ENCODE assay signal across 12 mouse cellular contexts in genomic region chr4:141669898-141670712, GRCm38 (mm10). TPM values are rescaled to one million over a fixed set of nuclear protein-coding genes. Genes with fewer than 3 reads are reported as not detected.
DNase-seq lines count a peak whose midpoint lies in the region; ATAC-seq and TF ChIP-seq lines count a peak whose summit lies in the region.
"Had no signal": no experiment of that assay in that cellular context is flagged by ENCODE, and none has a peak within 500 bp of the region (broad histone marks: within the 10 kb centered on the region; RNA-seq: fewer than 3 reads in every experiment).

No protein-coding gene starts in this region.

- ATAC-seq in liver, postnatal 0 days: peak; percentile 50; the same call in 1 of the 2 replicates
- ATAC-seq in liver, embryonic 12.5 days: no peak
- ATAC-seq in forebrain, embryonic 12.5 days (ENCODE audit: low FRiP score): no peak
- ATAC-seq: midbrain, embryonic 13.5 days had no signal

- no peak overlapping the region for H3K9ac ChIP-seq in liver, postnatal 0 days (replicated peaks)
- H3K9ac ChIP-seq in liver, embryonic 12.5 days: no peak overlapping the region
- no peak overlapping the region for H3K9ac ChIP-seq in forebrain, embryonic 12.5 days
- H3K9ac ChIP-seq: kidney, embryonic 15.5 days; midbrain, embryonic 13.5 days had no signal

- no peaks in the 10 kb centered on the region for H3K9me3 ChIP-seq in liver, postnatal 0 days (ENCODE audit: low read length)
- H3K9me3 ChIP-seq in liver, embryonic 12.5 days (replicated peaks): no peaks in the 10 kb centered on the region
- H3K9me3 ChIP-seq in forebrain, embryonic 12.5 days: no peaks in the 10 kb centered on the region
- H3K9me3 ChIP-seq: kidney, embryonic 15.5 days; midbrain, embryonic 13.5 days had no signal

- H3K4me2 ChIP-seq in liver, postnatal 0 days (ENCODE audit: low read depth, low read length): no peak overlapping the region
- no peak overlapping the region for H3K4me2 ChIP-seq in liver, embryonic 12.5 days
- H3K4me2 ChIP-seq in forebrain, embryonic 12.5 days: no peak overlapping the region
- H3K4me2 ChIP-seq: kidney, embryonic 15.5 days; midbrain, embryonic 13.5 days had no signal

- no peaks in the 10 kb centered on the region for H3K27me3 ChIP-seq in liver, postnatal 0 days (ENCODE audit: insufficient read depth, low read length)
- H3K27me3 ChIP-seq in liver, embryonic 12.5 days (replicated peaks): peaks cover 17% of the 10 kb centered on the region
- no peaks in the 10 kb centered on the region for H3K27me3 ChIP-seq in forebrain, embryonic 12.5 days
- H3K27me3 ChIP-seq: kidney, embryonic 15.5 days; midbrain, embryonic 13.5 days had no signal

- no peaks in the 10 kb centered on the region for H3K4me1 ChIP-seq in liver, postnatal 0 days (ENCODE audit: insufficient read depth)
- H3K4me1 ChIP-seq in liver, embryonic 12.5 days: peaks cover 4% of the 10 kb centered on the region
- H3K4me1 ChIP-seq in forebrain, embryonic 12.5 days: 0 out of 2 replicates have a peak, but pooled peaks cover under 1% of the 10 kb centered on the region

- DNase-seq in liver, postnatal 0 days: no peak
- DNase-seq in adrenal gland, postnatal 14 days: peak; percentile 71
- DNase-seq in large intestine, adult 2 months (ENCODE audit: low read depth, low spot score): peak; percentile 42
- peak; percentile 65 for DNase-seq in skeletal muscle tissue, adult 2 months (ENCODE audit: low read depth, low spot score)
- DNase-seq in embryo, embryonic 11 days: no peak
- DNase-seq: cerebellum, adult 9-11 months; left cerebral cortex, postnatal 4 days had no signal

- no peaks in the 10 kb centered on the region for H3K36me3 ChIP-seq in liver, postnatal 0 days (replicated peaks; ENCODE audit: insufficient read depth, low read length)
- no peaks in the 10 kb centered on the region for H3K36me3 ChIP-seq in liver, embryonic 12.5 days
- H3K36me3 ChIP-seq in forebrain, embryonic 12.5 days (replicated peaks): no peaks in the 10 kb centered on the region
- H3K36me3 ChIP-seq: kidney, embryonic 15.5 days; midbrain, embryonic 13.5 days had no signal

- TF ChIP-seq CTCF in liver, postnatal 0 days (IDR thresholded peaks at IDR 0.05; ENCODE audit: low read depth): no peak

- no peak overlapping the region for H3K4me3 ChIP-seq in liver, postnatal 0 days (ENCODE audit: low read depth, low read length)
- H3K4me3 ChIP-seq in liver, embryonic 12.5 days: no peak overlapping the region
- H3K4me3 ChIP-seq in forebrain, embryonic 12.5 days (replicated peaks): no peak overlapping the region
- H3K4me3 ChIP-seq: kidney, embryonic 15.5 days; midbrain, embryonic 13.5 days had no signal

- WGBS in liver, postnatal 0 days (ENCODE audit: insufficient replicate concordance): 59% methylated on average over 18 of the region's 18 CpGs
- WGBS in liver, embryonic 12.5 days (ENCODE audit: insufficient replicate concordance): 59% methylated on average over 18 of the region's 18 CpGs
- 64% methylated on average over 18 of the region's 18 CpGs for WGBS in large intestine, adult 2 months
- WGBS in forebrain, embryonic 12.5 days: 88% methylated on average over 18 of the region's 18 CpGs

- H3K27ac ChIP-seq in liver, postnatal 0 days (ENCODE audit: low read depth): no peak overlapping the region
- no peak overlapping the region for H3K27ac ChIP-seq in liver, embryonic 12.5 days
- no peak overlapping the region for H3K27ac ChIP-seq in forebrain, embryonic 12.5 days
- H3K27ac ChIP-seq: kidney, embryonic 15.5 days; midbrain, embryonic 13.5 days had no signal

- no peak for TF ChIP-seq EP300 in liver, postnatal 0 days (IDR thresholded peaks at IDR 0.05; ENCODE audit: low read depth)

RNA-seq across cellular contexts. Expression of gene Plekhm2, which starts 5.4 kb away (rescaled TPM):
- 1.7 TPM in 2 replicates for polyA plus RNA-seq in liver, postnatal 0 days (2015; fragmentation: Nextera tagmentation; extraction: Ambion mirVana)
- 1.9 and 2.4 TPM in 2 replicates for polyA plus RNA-seq in liver, embryonic 12.5 days (2016; fragmentation: Nextera tagmentation; extraction: Ambion mirVana)
- 37.3 and 48.5 TPM in 2 replicates for total RNA-seq in adrenal gland, postnatal 14 days (2021)
- polyA plus RNA-seq in large intestine, adult 2 months (2012; rRNA removed): 11.7 and 16.7 TPM in 2 replicates
- 5.2 and 6.6 TPM in 2 replicates for polyA plus RNA-seq in forebrain, embryonic 12.5 days (2016; fragmentation: Nextera tagmentation; extraction: Ambion mirVana)

RNA-seq across cellular contexts. Expression of gene Rsc1a1, which starts 15.3 kb away (rescaled TPM):
- polyA plus RNA-seq in liver, postnatal 0 days (2015; fragmentation: Nextera tagmentation; extraction: Ambion mirVana): not detected in 2 replicates
- 0.74 TPM in 1 of 2 replicates, not detected in the other for polyA plus RNA-seq in liver, embryonic 12.5 days (2016; fragmentation: Nextera tagmentation; extraction: Ambion mirVana)
- 1.5 and 3.3 TPM in 2 replicates for total RNA-seq in adrenal gland, postnatal 14 days (2021)
- 13.5 and 19.5 TPM in 2 replicates for polyA plus RNA-seq in large intestine, adult 2 months (2012; rRNA removed)
- polyA plus RNA-seq in forebrain, embryonic 12.5 days (2016; fragmentation: Nextera tagmentation; extraction: Ambion mirVana): 0.31 and 1.0 TPM in 2 replicates
- polyA plus RNA-seq: kidney, embryonic 15.5 days; midbrain, embryonic 13.5 days had no signal

RNA-seq across cellular contexts. Expression of gene Slc25a34, which starts 46.5 kb away (rescaled TPM):
- 0.40 and 0.76 TPM in 2 replicates for polyA plus RNA-seq in liver, postnatal 0 days (2015; fragmentation: Nextera tagmentation; extraction: Ambion mirVana)
- polyA plus RNA-seq in liver, embryonic 12.5 days (2016; fragmentation: Nextera tagmentation; extraction: Ambion mirVana): not detected in 2 replicates
- total RNA-seq in adrenal gland, postnatal 14 days (2021): 31.9 and 32.5 TPM in 2 replicates
- polyA plus RNA-seq in large intestine, adult 2 months (2012; rRNA removed): 7.4 and 16.4 TPM in 2 replicates
- polyA plus RNA-seq in forebrain, embryonic 12.5 days (2016; fragmentation: Nextera tagmentation; extraction: Ambion mirVana): not detected in 2 replicates
- polyA plus RNA-seq: forebrain, embryonic 11.5 days had no signal

RNA-seq across cellular contexts. Expression of gene Tmem82, which starts 51.7 kb away (rescaled TPM):
- 17.3 and 17.8 TPM in 2 replicates for polyA plus RNA-seq in liver, postnatal 0 days (2015; fragmentation: Nextera tagmentation; extraction: Ambion mirVana)
- 3.2 and 3.6 TPM in 2 replicates for polyA plus RNA-seq in liver, embryonic 12.5 days (2016; fragmentation: Nextera tagmentation; extraction: Ambion mirVana)
- total RNA-seq in adrenal gland, postnatal 14 days (2021): 9.7 and 9.9 TPM in 2 replicates
- polyA plus RNA-seq in large intestine, adult 2 months (2012; rRNA removed): 37.3 and 60.7 TPM in 2 replicates
- polyA plus RNA-seq in forebrain, embryonic 12.5 days (2016; fragmentation: Nextera tagmentation; extraction: Ambion mirVana): 0.09 and 0.33 TPM in 2 replicates

RNA-seq across cellular contexts. Expression of gene Ddi2, which starts 53.1 kb away (rescaled TPM):
- 21.7 and 22.6 TPM in 2 replicates for polyA plus RNA-seq in liver, postnatal 0 days (2015; fragmentation: Nextera tagmentation; extraction: Ambion mirVana)
- 28.0 and 28.6 TPM in 2 replicates for polyA plus RNA-seq in liver, embryonic 12.5 days (2016; fragmentation: Nextera tagmentation; extraction: Ambion mirVana)
- total RNA-seq in adrenal gland, postnatal 14 days (2021): 56.0 and 65.2 TPM in 2 replicates
- polyA plus RNA-seq in large intestine, adult 2 months (2012; rRNA removed): 12.1 and 22.2 TPM in 2 replicates
- polyA plus RNA-seq in forebrain, embryonic 12.5 days (2016; fragmentation: Nextera tagmentation; extraction: Ambion mirVana): 22.8 and 25.3 TPM in 2 replicates

Comparison
In these comparisons a context has a peak if more than half of its experiments do, and no peak if none do; other contexts are left out.
1. DNase-seq: peak in adrenal gland, postnatal 14 days (single experiment), large intestine, adult 2 months (single experiment) and skeletal muscle tissue, adult 2 months (single experiment); none in liver, postnatal 0 days (single experiment) and embryo, embryonic 11 days (single experiment).